Mouse (Mus musculus) lung, adult 2 months (tissue): ENCODE measurements around the gene Slc11a1. TPM values are rescaled to one million over a fixed set of nuclear protein-coding genes. Genes with fewer than 3 reads are reported as not detected.

Source experiments
- DNase-seq: peaks from one replicate; pipeline ENCODE4 v3.0.0; 2022
- H3K4me1 ChIP-seq: fragments of 200-500 bp; 2 replicates; pipeline ENCODE4 v1.6.1; 2011; ENCODE audit warnings: low read length; ENCODE audit not compliant: control insufficient read depth, insufficient read depth
- H3K4me3 ChIP-seq: fragments of 200-500 bp; replicated peaks from 2 replicates; pipeline ENCODE3; 2011; ENCODE audit warnings: low read depth, mild to moderate bottlenecking, control low read depth, low read length; ENCODE audit errors: extremely low read depth
- CTCF ChIP-seq: fragments of 200-500 bp; IDR thresholded peaks from 2 replicates; pipeline ENCODE4 v1.5.1; 2011; ENCODE audit warnings: mild to moderate bottlenecking, low read length, control low read depth; ENCODE audit not compliant: insufficient read depth
- POLR2A ChIP-seq: fragments of 200-500 bp; IDR thresholded peaks from 2 replicates; pipeline ENCODE4 v1.6.1; 2011; ENCODE audit warnings: low read depth, mild to moderate bottlenecking, control low read depth, low read length, borderline replicate concordance; ENCODE audit errors: extremely low read depth
- WGBS: fragments of 180-500 bp; shearing (Covaris S2); methylation state at CpG from one replicate; pipeline ENCODE4 v1.1.7; 2018; 5-methylcytosine and 5-hydroxymethylcytosine counted together
- polyA plus RNA-seq: library from polyadenylated mRNA; depleted of rRNA; stranded (reverse); fragments of >200 nt; gene quantifications from 2 replicates; pipeline ENCODE4 v1.2.3, GENCODE M21; 2012; rRNA removed

Slc11a1 gene
- polyA plus RNA-seq, 1 experiment = 41.8 TPM

DNA sequence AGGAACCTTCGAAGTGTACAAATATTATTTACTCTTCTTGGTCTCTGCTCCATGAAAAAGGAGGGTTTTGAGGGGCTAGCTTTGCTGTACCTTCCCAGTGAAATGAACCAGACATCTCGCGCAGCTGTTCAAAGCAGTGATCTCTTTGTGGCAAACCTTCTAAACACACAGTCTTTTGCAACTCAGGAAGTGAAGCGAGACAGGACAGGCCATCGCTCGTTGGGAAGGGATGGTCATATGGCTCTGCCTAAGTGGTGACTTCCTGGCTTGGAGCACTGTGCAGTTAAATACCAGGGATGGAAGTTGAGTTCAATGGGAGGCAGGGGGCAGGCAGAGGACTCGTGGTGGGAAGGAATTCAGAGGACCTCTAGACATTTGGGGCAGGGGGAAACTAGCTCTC lies 50.9 kb downstream of the Slc11a1 start:
- TF ChIP-seq POLR2A = no peak
- TF ChIP-seq CTCF = no peak
- Histone ChIP-seq H3K4me1 (no peaks in the 10 kb centered on the region), H3K4me3 (no peak overlapping the region)
- DNase-seq = no peak
- WGBS = 45% methylated on average over 7 of the region's 7 CpGs

DNA sequence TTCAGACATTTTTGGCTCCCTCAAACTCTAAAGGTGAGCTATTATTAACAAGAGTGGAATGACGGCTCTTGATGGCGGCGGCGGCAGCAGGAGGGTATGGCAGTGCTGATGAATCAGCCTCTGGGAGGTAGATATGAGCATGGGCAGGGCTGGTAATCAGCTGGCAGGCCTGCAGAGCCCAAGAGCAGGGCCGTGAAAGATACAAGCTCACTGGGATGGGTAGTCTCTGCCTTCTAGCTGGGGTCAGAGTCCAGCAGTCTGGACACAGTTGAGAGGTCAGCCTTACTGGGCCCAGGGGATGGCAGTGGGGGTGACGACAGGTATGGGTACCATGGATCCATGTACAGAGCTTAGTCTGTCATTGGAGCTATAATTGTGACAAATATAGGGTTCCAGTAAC lies 58.2 kb downstream of the Slc11a1 start:
- TF ChIP-seq CTCF = no peak
- no peak for TF ChIP-seq POLR2A
- WGBS = 86% methylated on average over 6 of the region's 6 CpGs
- no peak for DNase-seq

DNA sequence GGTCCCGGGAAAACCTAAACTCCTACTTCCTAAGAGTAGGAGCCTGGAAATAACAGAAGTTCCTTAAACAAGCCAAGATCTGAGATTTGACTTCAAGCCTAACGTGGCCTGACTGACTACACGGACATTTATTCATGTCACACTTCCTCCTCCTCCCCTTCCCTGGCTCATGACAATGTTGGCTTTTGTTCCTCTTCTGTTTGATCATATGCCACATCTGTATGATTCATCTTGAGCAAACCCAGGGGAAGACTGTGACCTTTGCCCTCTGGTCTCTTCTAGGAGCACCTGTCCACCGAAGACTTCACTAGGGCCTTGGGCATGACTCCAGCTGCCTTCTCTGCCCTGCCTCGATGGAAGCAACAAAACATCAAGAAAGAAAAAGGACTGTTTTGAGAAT lies 59.6 kb downstream of the Slc11a1 start:
- TF ChIP-seq POLR2A = no peak
- no peak for TF ChIP-seq CTCF
- 24% methylated on average over 5 of the region's 5 CpGs for WGBS
- DNase-seq = no peak
- Histone ChIP-seq H3K4me1 (no peaks in the 10 kb centered on the region), H3K4me3 (no peak overlapping the region)

More for the DNA sequence above, 58.2 kb downstream of the Slc11a1 start:
- Histone ChIP-seq H3K4me3 (no peak overlapping the region), H3K4me1 (no peaks in the 10 kb centered on the region)

DNA sequence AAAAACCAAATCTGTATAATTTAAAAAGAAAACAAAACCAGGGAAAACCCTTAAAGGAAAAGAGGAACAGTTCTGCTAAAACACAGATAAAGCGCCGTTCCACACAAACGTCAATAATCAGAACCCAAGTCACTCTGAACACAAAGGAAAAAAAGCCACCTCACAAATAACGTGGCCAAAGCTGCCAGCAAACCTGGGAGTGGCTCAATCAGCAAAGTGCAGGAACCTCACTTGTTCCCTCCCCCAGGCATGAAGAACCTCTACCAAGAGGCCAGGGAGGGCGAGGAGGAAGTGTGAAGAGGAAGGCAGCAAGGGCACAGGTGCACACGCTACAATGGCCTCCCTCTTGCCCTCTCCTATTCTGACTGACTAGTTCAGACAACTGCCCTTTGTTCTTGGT lies 60.6 kb downstream of the Slc11a1 start:
- Histone ChIP-seq H3K4me3 (no peak overlapping the region), H3K4me1 (no peaks in the 10 kb centered on the region)
- DNase-seq = peak; percentile 27
- TF ChIP-seq POLR2A (no peak), CTCF (no peak)
- WGBS = 53% methylated on average over 6 of the region's 6 CpGs

Other genes starting within 250 kb of the Slc11a1 start
- 1.4 and 1.6 TPM in 2 replicates for gene Rufy4, start 249.7 kb upstream of the Slc11a1 start, polyA plus RNA-seq
- 3.2 and 6.4 TPM in 2 replicates for gene Cxcr2, start 221.2 kb upstream of the Slc11a1 start, polyA plus RNA-seq
- 0.43 and 1.5 TPM in 2 replicates for gene Cxcr1, start 180.6 kb upstream of the Slc11a1 start, polyA plus RNA-seq
- gene Arpc2, start 139.1 kb upstream of the Slc11a1 start, polyA plus RNA-seq = 177 and 180 TPM in 2 replicates
- 0.18 and 0.22 TPM in 2 replicates for gene Gpbar1, start 96.6 kb upstream of the Slc11a1 start, polyA plus RNA-seq
- gene Aamp, start 90.5 kb upstream of the Slc11a1 start, polyA plus RNA-seq = 141 and 172 TPM in 2 replicates
- 63.0 and 63.5 TPM in 2 replicates for gene Pnkd, start 90.3 kb upstream of the Slc11a1 start, polyA plus RNA-seq
- gene Tmbim1, start 69.6 kb upstream of the Slc11a1 start, polyA plus RNA-seq = 567 and 655 TPM in 2 replicates
- 10.2 TPM in 2 replicates for gene Catip, start 13.1 kb upstream of the Slc11a1 start, polyA plus RNA-seq
- 197 and 200 TPM in 2 replicates for gene Ctdsp1, start 16.3 kb downstream of the Slc11a1 start, polyA plus RNA-seq
- gene Vil1, start 34.2 kb downstream of the Slc11a1 start, polyA plus RNA-seq = 0.31 and 1.1 TPM in 2 replicates
- gene Cnot9, start 130.9 kb downstream of the Slc11a1 start, polyA plus RNA-seq = 10.4 and 14.3 TPM in 2 replicates
- 0.58 and 0.62 TPM in 2 replicates for gene Plcd4, start 167.7 kb downstream of the Slc11a1 start, polyA plus RNA-seq
- gene Usp37, start 169.1 kb downstream of the Slc11a1 start, polyA plus RNA-seq = 3.4 and 3.7 TPM in 2 replicates
- 13.6 and 14.5 TPM in 2 replicates for gene Zfp142, start 213.1 kb downstream of the Slc11a1 start, polyA plus RNA-seq
- 10.4 and 17.5 TPM in 2 replicates for gene Bcs1l, start 213.1 kb downstream of the Slc11a1 start, polyA plus RNA-seq
- gene Rnf25, start 226.2 kb downstream of the Slc11a1 start, polyA plus RNA-seq = 37.6 and 51.0 TPM in 2 replicates
- 17.4 and 18.7 TPM in 2 replicates for gene Stk36, start 226.2 kb downstream of the Slc11a1 start, polyA plus RNA-seq